Mouse (Mus musculus): ENCODE data around the gene Smim24. TPM values are rescaled to one million over a fixed set of nuclear protein-coding genes. Genes with fewer than 3 reads are reported as not detected.

Smim24 gene
- total and polyA plus RNA-seq, 2 experiments from 2014 or later: 1.4 to 3.7 TPM

GRCm38 (mm10) chr10:81401521-81402226 lies 8.8 kb downstream of the Smim24 start:
- Histone ChIP-seq H3K4me2 (ENCODE audit: low read depth, low read length) (peak overlapping the region; percentile 7; the same call in 1 of the 2 replicates), H3K4me3 (ENCODE audit: low read length) (no peak overlapping the region), H3K27me3 (ENCODE audit: insufficient read depth, low read length) (no peaks in the 10 kb centered on the region), H3K4me1 (ENCODE audit: insufficient read depth, low read length) (peaks cover 18% of the 10 kb centered on the region), H3K9me3 (ENCODE audit: low read length) (no peaks in the 10 kb centered on the region), H3K9ac (replicated peaks; ENCODE audit: low read length) (0 out of 2 replicates have a peak overlapping the region, but pooled peaks have one; percentile 21), H3K27ac (peak overlapping the region; percentile 74), H3K36me3 (ENCODE audit: insufficient read depth, low read length) (peaks cover 29% of the 10 kb centered on the region; the same call in 1 of the 2 replicates)
- no peak for TF ChIP-seq CTCF (IDR thresholded peaks at IDR 0.05; ENCODE audit: low read depth)
- 11% methylated on average over 18 of the region's 18 CpGs for WGBS
- DNase-seq (ENCODE audit: low spot score) (peak; percentile 65), ATAC-seq (peak; percentile 61)

GRCm38 (mm10) chr10:81402227-81402765 lies 9.4 kb downstream of the Smim24 start:
- WGBS: 16% methylated on average over 7 of the region's 7 CpGs
- Histone ChIP-seq H3K27me3 (ENCODE audit: insufficient read depth, low read length) (no peaks in the 10 kb centered on the region), H3K4me3 (ENCODE audit: low read length) (no peak overlapping the region), H3K36me3 (ENCODE audit: insufficient read depth, low read length) (peaks cover 29% of the 10 kb centered on the region; the same call in 1 of the 2 replicates), H3K4me1 (ENCODE audit: insufficient read depth, low read length) (peaks cover 25% of the 10 kb centered on the region), H3K27ac (peak overlapping the region; percentile 74), H3K9ac (replicated peaks; ENCODE audit: low read length) (0 out of 2 replicates have a peak overlapping the region, but pooled peaks have one; percentile 21), H3K4me2 (ENCODE audit: low read depth, low read length) (peak overlapping the region; percentile 7; the same call in 1 of the 2 replicates), H3K9me3 (ENCODE audit: low read length) (no peaks in the 10 kb centered on the region)
- TF ChIP-seq CTCF (IDR thresholded peaks at IDR 0.05; ENCODE audit: low read depth): no peak
- DNase-seq (ENCODE audit: low spot score) (no peak), ATAC-seq (no peak)

- Histone ChIP-seq H3K4me1 (ENCODE audit: insufficient read depth, low read length) (peaks cover 31% of the 10 kb centered on the region), H3K27ac (no peak overlapping the region), H3K4me3 (ENCODE audit: low read length) (no peak overlapping the region), H3K4me2 (ENCODE audit: low read depth, low read length) (no peak overlapping the region), H3K27me3 (ENCODE audit: insufficient read depth, low read length) (no peaks in the 10 kb centered on the region), H3K9me3 (ENCODE audit: low read length) (no peaks in the 10 kb centered on the region), H3K36me3 (ENCODE audit: insufficient read depth, low read length) (peaks cover 35% of the 10 kb centered on the region), H3K9ac (replicated peaks; ENCODE audit: low read length) (no peak overlapping the region)
- no peak for TF ChIP-seq CTCF (IDR thresholded peaks at IDR 0.05; ENCODE audit: low read depth)
- DNase-seq (ENCODE audit: low spot score) (no peak), ATAC-seq (no peak)
- 50% methylated on average over 10 of the region's 10 CpGs for WGBS
Measured at GRCm38 (mm10) chr10:81403511-81403910, 10.7 kb downstream of the Smim24 start.

- H3K4me2 ChIP-seq (ENCODE audit: low read depth, low read length): no peak overlapping the region
- ATAC-seq (no peak), DNase-seq (ENCODE audit: low spot score) (no peak)
- H3K27me3 ChIP-seq (ENCODE audit: insufficient read depth, low read length): no peaks in the 10 kb centered on the region
- TF ChIP-seq CTCF (IDR thresholded peaks at IDR 0.05; ENCODE audit: low read depth): no peak
- peaks cover 35% of the 10 kb centered on the region for H3K36me3 ChIP-seq (ENCODE audit: insufficient read depth, low read length)
- H3K4me1 ChIP-seq (ENCODE audit: insufficient read depth, low read length): peaks cover 31% of the 10 kb centered on the region
- H3K9ac ChIP-seq (replicated peaks; ENCODE audit: low read length): no peak overlapping the region
- H3K9me3 ChIP-seq (ENCODE audit: low read length): no peaks in the 10 kb centered on the region
- WGBS: 37% methylated on average over 9 of the region's 9 CpGs
- H3K4me3 ChIP-seq (ENCODE audit: low read length): no peak overlapping the region
- H3K27ac ChIP-seq: no peak overlapping the region
Measured at GRCm38 (mm10) chr10:81404082-81404481, 11.2 kb downstream of the Smim24 start.

GRCm38 (mm10) chr10:81404720-81405119 lies 11.9 kb downstream of the Smim24 start:
- no peak for TF ChIP-seq CTCF (IDR thresholded peaks at IDR 0.05; ENCODE audit: low read depth)
- peaks cover 30% of the 10 kb centered on the region for H3K36me3 ChIP-seq (ENCODE audit: insufficient read depth, low read length)
- 75% methylated on average over 18 of the region's 18 CpGs for WGBS
- no peak overlapping the region for H3K9ac ChIP-seq (replicated peaks; ENCODE audit: low read length)
- ATAC-seq (no peak), DNase-seq (ENCODE audit: low spot score) (no peak)
- H3K27me3 ChIP-seq (ENCODE audit: insufficient read depth, low read length): no peaks in the 10 kb centered on the region
- no peak overlapping the region for H3K4me2 ChIP-seq (ENCODE audit: low read depth, low read length)
- H3K4me1 ChIP-seq (ENCODE audit: insufficient read depth, low read length): peaks cover 31% of the 10 kb centered on the region
- no peak overlapping the region for H3K27ac ChIP-seq
- H3K4me3 ChIP-seq (ENCODE audit: low read length): no peak overlapping the region
- no peaks in the 10 kb centered on the region for H3K9me3 ChIP-seq (ENCODE audit: low read length)

GRCm38 (mm10) chr10:81405588-81406201 lies 12.8 kb downstream of the Smim24 start:
- Histone ChIP-seq H3K4me1 (ENCODE audit: insufficient read depth, low read length) (peaks cover 31% of the 10 kb centered on the region), H3K27me3 (ENCODE audit: insufficient read depth, low read length) (no peaks in the 10 kb centered on the region), H3K36me3 (ENCODE audit: insufficient read depth, low read length) (peaks cover 24% of the 10 kb centered on the region), H3K9ac (replicated peaks; ENCODE audit: low read length) (no peak overlapping the region), H3K4me3 (ENCODE audit: low read length) (no peak overlapping the region), H3K9me3 (ENCODE audit: low read length) (no peaks in the 10 kb centered on the region), H3K4me2 (ENCODE audit: low read depth, low read length) (no peak overlapping the region), H3K27ac (no peak overlapping the region)
- DNase-seq (ENCODE audit: low spot score) (peak; percentile 69), ATAC-seq (no peak)
- TF ChIP-seq CTCF (IDR thresholded peaks at IDR 0.05; ENCODE audit: low read depth): peak; percentile 78
- WGBS: 44% methylated on average over 13 of the region's 13 CpGs

All from hindbrain, postnatal 0 days (tissue).